Mouse (Mus musculus): ENCODE results near the gene Plekhb1. TPM values are rescaled to one million over a fixed set of nuclear protein-coding genes. Genes with fewer than 3 reads are reported as not detected.
A peak's percentile ranks its signal among the peaks of the same experiment; 100 is the strongest.

Gene Plekhb1
- polyA plus RNA-seq, 1 experiment from 2014 or later, result 1.3 TPM

DNA sequence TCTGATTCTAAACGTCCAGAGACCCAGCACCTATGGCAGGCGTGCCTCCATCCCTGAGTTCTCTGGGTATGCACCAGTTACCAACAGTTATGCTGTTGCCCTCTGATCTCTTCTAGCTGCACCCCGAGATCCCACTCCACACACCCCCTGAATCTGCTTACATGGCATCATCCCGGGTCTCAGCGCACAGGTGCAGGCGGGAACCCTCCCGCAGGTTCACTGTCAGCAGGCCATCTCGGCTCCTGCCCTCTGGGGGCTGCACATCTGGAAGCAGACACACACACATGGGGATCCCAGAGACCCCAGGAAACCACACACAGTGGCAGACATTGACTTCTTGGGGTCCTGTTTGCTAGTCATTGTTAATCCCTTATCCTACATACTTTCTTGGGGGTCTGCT is 7.8 kb downstream of the Plekhb1 start:
- WGBS, result 76% methylated on average over 8 of the region's 8 CpGs
- Histone ChIP-seq H3K9me3 (ENCODE audit: control insufficient read depth, low read length) (no peaks in the 10 kb centered on the region), H3K27ac (replicated peaks in 1 of 2; ENCODE audit: control insufficient read depth in 1 of 2, insufficient read depth in 1 of 2, low read depth in 2 of 2, low read length in 2 of 2) (no peak overlapping the region), H3K4me1 (ENCODE audit: control insufficient read depth in 2 of 2, insufficient read depth in 2 of 2, low read length in 2 of 2) (peaks cover 0 to 5% of the 10 kb centered on the region in 2 experiments; a peak in 1 of 4 replicates), H3K9ac (ENCODE audit: low read length) (no peak overlapping the region), H3K4me3 (ENCODE audit: control insufficient read depth in 1 of 2, insufficient read depth in 1 of 2, low read depth in 1 of 2, low read length in 2 of 2) (no peak overlapping the region), H3K36me3 (ENCODE audit: control insufficient read depth, insufficient read depth, low read length) (no peaks in the 10 kb centered on the region), H3K27me3 (ENCODE audit: control insufficient read depth, insufficient read depth, low read length) (no peaks in the 10 kb centered on the region), H3K4me2 (ENCODE audit: low read length) (no peak overlapping the region)
- no peak for ATAC-seq (ENCODE audit: insufficient number of reproducible peaks, insufficient read depth, low FRiP score, low read depth)

GRCm38 (mm10) chr7:100653480-100654266 is 8.5 kb downstream of the Plekhb1 start:
- H3K27me3 ChIP-seq (ENCODE audit: control insufficient read depth, insufficient read depth, low read length), result no peaks in the 10 kb centered on the region
- H3K9ac ChIP-seq (ENCODE audit: low read length), result no peak overlapping the region
- ATAC-seq (ENCODE audit: insufficient number of reproducible peaks, insufficient read depth, low FRiP score, low read depth), result no peak
- H3K4me1 ChIP-seq (ENCODE audit: control insufficient read depth in 2 of 2, insufficient read depth in 2 of 2, low read length in 2 of 2), result peaks cover 0 to 6% of the 10 kb centered on the region in 2 experiments; a peak in 1 of 4 replicates
- 81% methylated on average over 9 of the region's 9 CpGs for WGBS
- H3K9me3 ChIP-seq (ENCODE audit: control insufficient read depth, low read length), result no peaks in the 10 kb centered on the region
- no peak overlapping the region for H3K4me3 ChIP-seq (ENCODE audit: control insufficient read depth in 1 of 2, insufficient read depth in 1 of 2, low read depth in 1 of 2, low read length in 2 of 2)
- no peak overlapping the region for H3K4me2 ChIP-seq (ENCODE audit: low read length)
- no peak overlapping the region for H3K27ac ChIP-seq (replicated peaks in 1 of 2; ENCODE audit: control insufficient read depth in 1 of 2, insufficient read depth in 1 of 2, low read depth in 2 of 2, low read length in 2 of 2)
- no peaks in the 10 kb centered on the region for H3K36me3 ChIP-seq (ENCODE audit: control insufficient read depth, insufficient read depth, low read length)

- ATAC-seq (ENCODE audit: insufficient number of reproducible peaks, insufficient read depth, low FRiP score, low read depth), result no peak
- Histone ChIP-seq H3K9me3 (ENCODE audit: control insufficient read depth, low read length) (no peaks in the 10 kb centered on the region), H3K4me1 (ENCODE audit: control insufficient read depth in 2 of 2, insufficient read depth in 2 of 2, low read length in 2 of 2) (peaks cover 0 to 2% of the 10 kb centered on the region in 2 experiments; a peak in 1 of 4 replicates), H3K27me3 (ENCODE audit: control insufficient read depth, insufficient read depth, low read length) (no peaks in the 10 kb centered on the region), H3K4me2 (ENCODE audit: low read length) (no peak overlapping the region), H3K27ac (replicated peaks in 1 of 2; ENCODE audit: control insufficient read depth in 1 of 2, insufficient read depth in 1 of 2, low read depth in 2 of 2, low read length in 2 of 2) (no peak overlapping the region), H3K36me3 (ENCODE audit: control insufficient read depth, insufficient read depth, low read length) (no peaks in the 10 kb centered on the region), H3K4me3 (ENCODE audit: control insufficient read depth in 1 of 2, insufficient read depth in 1 of 2, low read depth in 1 of 2, low read length in 2 of 2) (no peak overlapping the region), H3K9ac (ENCODE audit: low read length) (no peak overlapping the region)
- WGBS, result 65% methylated on average over 4 of the region's 4 CpGs
Measured at GRCm38 (mm10) chr7:100651011-100651410, 11.2 kb downstream of the Plekhb1 start.

DNA sequence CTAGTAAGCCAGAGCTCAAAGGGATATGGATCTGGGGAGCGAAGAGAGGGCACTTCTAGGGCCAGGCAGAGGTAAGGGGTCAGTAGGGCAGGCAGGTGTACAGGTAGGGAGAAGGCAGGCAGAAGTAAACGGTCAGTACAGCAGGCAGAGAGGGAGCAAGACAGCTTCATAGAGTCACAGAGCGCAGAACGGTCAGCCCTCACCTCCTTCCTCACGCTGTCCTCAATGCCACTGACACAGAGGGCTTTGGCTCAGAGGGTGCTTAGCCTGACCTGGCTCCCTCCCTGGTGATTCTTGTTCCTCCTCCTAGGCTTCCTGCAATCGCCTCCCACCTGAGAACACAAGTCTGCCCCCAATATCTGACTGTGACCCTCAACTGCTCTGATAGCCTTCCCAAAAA is 11.8 kb downstream of the Plekhb1 start:
- peaks cover 0 to 2% of the 10 kb centered on the region in 2 experiments; a peak in 1 of 4 replicates for H3K4me1 ChIP-seq (ENCODE audit: control insufficient read depth in 2 of 2, insufficient read depth in 2 of 2, low read length in 2 of 2)
- H3K9me3 ChIP-seq (ENCODE audit: control insufficient read depth, low read length), result no peaks in the 10 kb centered on the region
- H3K27ac ChIP-seq (replicated peaks in 1 of 2; ENCODE audit: control insufficient read depth in 1 of 2, insufficient read depth in 1 of 2, low read depth in 2 of 2, low read length in 2 of 2), result no peak overlapping the region
- H3K9ac ChIP-seq (ENCODE audit: low read length), result no peak overlapping the region
- no peaks in the 10 kb centered on the region for H3K36me3 ChIP-seq (ENCODE audit: control insufficient read depth, insufficient read depth, low read length)
- H3K4me2 ChIP-seq (ENCODE audit: low read length), result no peak overlapping the region
- H3K27me3 ChIP-seq (ENCODE audit: control insufficient read depth, insufficient read depth, low read length), result no peaks in the 10 kb centered on the region
- no peak overlapping the region for H3K4me3 ChIP-seq (ENCODE audit: control insufficient read depth in 1 of 2, insufficient read depth in 1 of 2, low read depth in 1 of 2, low read length in 2 of 2)
- no peak for ATAC-seq (ENCODE audit: insufficient number of reproducible peaks, insufficient read depth, low FRiP score, low read depth)
- 81% methylated on average over 6 of the region's 6 CpGs for WGBS

GRCm38 (mm10) chr7:100649826-100650225 is 12.4 kb downstream of the Plekhb1 start:
- Histone ChIP-seq H3K27me3 (ENCODE audit: control insufficient read depth, insufficient read depth, low read length) (no peaks in the 10 kb centered on the region), H3K4me3 (ENCODE audit: control insufficient read depth in 1 of 2, insufficient read depth in 1 of 2, low read depth in 1 of 2, low read length in 2 of 2) (no peak overlapping the region), H3K4me1 (ENCODE audit: control insufficient read depth in 2 of 2, insufficient read depth in 2 of 2, low read length in 2 of 2) (peaks cover 0 to 2% of the 10 kb centered on the region in 2 experiments; a peak in 1 of 4 replicates), H3K36me3 (ENCODE audit: control insufficient read depth, insufficient read depth, low read length) (no peaks in the 10 kb centered on the region), H3K27ac (replicated peaks in 1 of 2; ENCODE audit: control insufficient read depth in 1 of 2, insufficient read depth in 1 of 2, low read depth in 2 of 2, low read length in 2 of 2) (no peak overlapping the region), H3K4me2 (ENCODE audit: low read length) (no peak overlapping the region), H3K9me3 (ENCODE audit: control insufficient read depth, low read length) (no peaks in the 10 kb centered on the region), H3K9ac (ENCODE audit: low read length) (no peak overlapping the region)
- no peak for ATAC-seq (ENCODE audit: insufficient number of reproducible peaks, insufficient read depth, low FRiP score, low read depth)
- 74% methylated on average over 8 of the region's 8 CpGs for WGBS

DNA sequence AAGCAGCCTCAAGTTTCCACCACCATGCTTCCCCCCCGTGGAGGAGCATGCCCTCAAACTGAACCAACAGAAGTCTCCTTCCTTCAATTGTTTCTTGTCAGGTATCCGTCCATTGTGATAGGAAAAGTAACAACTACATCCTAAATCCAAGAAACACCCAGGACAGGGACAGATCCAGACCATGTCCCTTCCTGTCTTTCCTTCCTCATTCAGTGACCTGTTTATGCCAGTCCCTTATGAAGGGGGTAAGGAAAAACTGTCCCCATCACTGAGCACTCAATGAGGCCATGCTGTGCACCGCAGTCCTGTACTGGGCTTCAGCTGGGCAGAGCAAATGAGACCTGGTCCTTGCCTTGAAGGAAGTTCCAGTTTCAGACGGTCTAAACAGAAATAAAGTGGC is 13.1 kb downstream of the Plekhb1 start:
- Histone ChIP-seq H3K9ac (ENCODE audit: low read length) (no peak overlapping the region), H3K27ac (replicated peaks in 1 of 2; ENCODE audit: control insufficient read depth in 1 of 2, insufficient read depth in 1 of 2, low read depth in 2 of 2, low read length in 2 of 2) (peak overlapping the region in 1 of 2 experiments; percentile 34; a peak in 1 of 4 replicates), H3K4me3 (ENCODE audit: control insufficient read depth in 1 of 2, insufficient read depth in 1 of 2, low read depth in 1 of 2, low read length in 2 of 2) (no peak overlapping the region), H3K9me3 (ENCODE audit: control insufficient read depth, low read length) (no peaks in the 10 kb centered on the region), H3K27me3 (ENCODE audit: control insufficient read depth, insufficient read depth, low read length) (no peaks in the 10 kb centered on the region), H3K36me3 (ENCODE audit: control insufficient read depth, insufficient read depth, low read length) (no peaks in the 10 kb centered on the region), H3K4me2 (ENCODE audit: low read length) (no peak overlapping the region), H3K4me1 (ENCODE audit: control insufficient read depth in 2 of 2, insufficient read depth in 2 of 2, low read length in 2 of 2) (0 out of 4 replicates have a peak, but pooled peaks cover 0 to 2% of the 10 kb centered on the region in 2 experiments)
- WGBS, result 66% methylated on average over 4 of the region's 4 CpGs
- ATAC-seq (ENCODE audit: insufficient number of reproducible peaks, insufficient read depth, low FRiP score, low read depth), result no peak

DNA sequence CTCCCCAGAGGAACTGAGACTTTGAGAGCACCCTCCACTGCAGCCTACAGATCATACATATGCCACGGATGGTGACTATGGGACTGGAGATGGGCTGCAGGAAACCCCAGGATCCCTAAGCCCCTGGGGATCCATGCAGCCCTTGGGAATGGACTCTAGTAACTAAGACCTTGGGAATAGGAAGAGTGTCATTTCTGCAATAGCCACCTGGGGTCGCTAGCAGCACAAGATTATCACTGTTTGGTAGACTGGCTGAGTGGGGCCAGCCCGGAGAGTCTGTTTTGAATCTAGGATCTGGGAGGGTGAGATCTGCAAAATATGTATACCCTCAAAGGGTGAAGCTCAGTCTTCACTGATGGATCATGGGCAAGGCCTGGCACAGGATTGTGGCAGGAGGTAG is 17.1 kb downstream of the Plekhb1 start:
- H3K9me3 ChIP-seq (ENCODE audit: control insufficient read depth, low read length), result no peaks in the 10 kb centered on the region
- H3K4me3 ChIP-seq (ENCODE audit: control insufficient read depth in 1 of 2, insufficient read depth in 1 of 2, low read depth in 1 of 2, low read length in 2 of 2), result no peak overlapping the region
- no peaks in the 10 kb centered on the region for H3K27me3 ChIP-seq (ENCODE audit: control insufficient read depth, insufficient read depth, low read length)
- H3K4me1 ChIP-seq (ENCODE audit: control insufficient read depth in 2 of 2, insufficient read depth in 2 of 2, low read length in 2 of 2), result 0 out of 4 replicates have a peak, but pooled peaks cover 0 to 2% of the 10 kb centered on the region in 2 experiments
- H3K36me3 ChIP-seq (ENCODE audit: control insufficient read depth, insufficient read depth, low read length), result peaks cover 10% of the 10 kb centered on the region
- 43% methylated on average over 3 of the region's 3 CpGs for WGBS
- no peak for ATAC-seq (ENCODE audit: insufficient number of reproducible peaks, insufficient read depth, low FRiP score, low read depth)
- no peak overlapping the region for H3K27ac ChIP-seq (replicated peaks in 1 of 2; ENCODE audit: control insufficient read depth in 1 of 2, insufficient read depth in 1 of 2, low read depth in 2 of 2, low read length in 2 of 2)
- no peak overlapping the region for H3K4me2 ChIP-seq (ENCODE audit: low read length)
- H3K9ac ChIP-seq (ENCODE audit: low read length), result no peak overlapping the region

Measured in heart, embryonic 14.5 days (tissue).